Mouse (Mus musculus): ENCODE measurements around the gene Sh3bp5.

- TF ChIP-seq POLR2A (IDR thresholded peaks at IDR 0.05; ENCODE audit: low read depth, low read length) (no peak), CTCF (conservative IDR thresholded peaks at IDR 0.05; ENCODE audit: insufficient read depth, insufficient read length, low read depth, low read length) (no peak)
These were observed 1.5 kb downstream of the Sh3bp5 start for GRCm38 (mm10) chr14:31434426-31434825.

All from kidney, adult 2 months (tissue).